Mouse (Mus musculus) heart, embryonic 12.5 days (tissue): ENCODE data around the gene Fam117b. TPM values are rescaled to one million over a fixed set of nuclear protein-coding genes. Genes with fewer than 3 reads are reported as not detected.

Experiments used
- ATAC-seq: fragments of 200-750 bp; cut with Nextera tagmentation; 2 replicates; pipeline ENCODE4 v1.8.0; 2017; ENCODE audit warnings: moderate TSS enrichment, moderate library complexity; ENCODE audit not compliant: insufficient number of reproducible peaks, low FRiP score
- H3K27ac ChIP-seq: fragments of 300-500 bp; sonication (generic); 2 replicates; pipeline ENCODE4 v1.5.1; 2016; ENCODE audit warnings: mild to moderate bottlenecking, moderate library complexity; ENCODE audit not compliant: poor library complexity, severe bottlenecking
- H3K27me3 ChIP-seq: fragments of 300-500 bp; sonication (generic); replicated peaks from 2 replicates; pipeline ENCODE4 v1.6.1; 2016; ENCODE audit warnings: mild to moderate bottlenecking, moderate library complexity
- H3K36me3 ChIP-seq: fragments of 300-500 bp; sonication (generic); 2 replicates; pipeline ENCODE4 v1.6.1; 2016; ENCODE audit warnings: mild to moderate bottlenecking, moderate library complexity
- H3K4me1 ChIP-seq: fragments of 300-500 bp; sonication (generic); replicated peaks from 2 replicates; pipeline ENCODE4 v1.6.1; 2016; ENCODE audit warnings: mild to moderate bottlenecking
- H3K4me2 ChIP-seq: fragments of 300-500 bp; sonication (generic); 2 replicates; pipeline ENCODE4 v1.6.1; 2016; ENCODE audit warnings: mild to moderate bottlenecking, moderate library complexity
- H3K4me3 ChIP-seq: fragments of 300-500 bp; sonication (generic); 2 replicates; pipeline ENCODE4 v1.5.1; 2016; ENCODE audit warnings: mild to moderate bottlenecking
- H3K9ac ChIP-seq: fragments of 300-500 bp; sonication (generic); 2 replicates; pipeline ENCODE4 v1.6.1; 2016; ENCODE audit warnings: mild to moderate bottlenecking, moderate library complexity
- H3K9me3 ChIP-seq: fragments of 300-500 bp; sonication (generic); replicated peaks from 2 replicates; pipeline ENCODE4 v1.6.1; 2016; ENCODE audit warnings: mild to moderate bottlenecking, moderate library complexity
- WGBS: fragments of 180-500 bp; shearing (Covaris S2); methylation state at CpG from one replicate; pipeline ENCODE4 v1.1.7; 2016; 5-methylcytosine and 5-hydroxymethylcytosine counted together
- polyA plus RNA-seq: library from polyadenylated mRNA; unstranded; fragments of >200 nt; fragmentation: Nextera tagmentation; extraction: Ambion mirVana; gene quantifications from 2 replicates; pipeline ENCODE4 v1.2.1, GENCODE M21; 2016

The Fam117b gene
- polyA plus RNA-seq, 1 experiment from 2014 or later, result 6.6 TPM

DNA sequence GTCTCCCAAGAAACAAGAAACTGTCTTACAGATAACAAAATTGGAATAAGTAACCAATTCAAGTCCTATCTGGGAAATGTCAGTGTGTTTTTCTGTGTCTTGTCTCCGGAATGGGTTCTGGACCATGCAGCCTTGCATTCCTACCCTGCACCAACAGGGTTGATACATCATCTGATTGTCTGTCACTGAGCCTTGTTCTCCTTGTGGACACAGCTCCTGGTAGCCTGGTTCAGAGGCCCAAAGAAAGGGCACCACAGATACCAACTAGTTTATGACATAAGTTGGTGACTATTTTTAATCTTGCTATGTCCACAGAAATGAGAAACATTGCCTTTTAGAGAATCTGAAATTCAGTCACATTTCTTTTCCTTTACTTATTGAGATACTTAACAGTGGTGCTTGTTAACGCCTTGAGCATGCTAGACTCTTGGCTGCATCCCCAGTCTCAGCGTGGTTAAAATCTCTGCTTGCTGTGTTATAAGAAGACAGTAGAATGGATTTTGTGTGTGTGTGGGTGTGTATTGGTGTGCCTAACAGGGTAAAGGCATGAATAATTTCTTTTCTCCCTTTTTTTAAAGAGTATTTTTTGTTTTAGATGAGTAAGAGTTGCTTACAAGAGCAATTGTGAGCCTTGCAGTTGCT is 74.7 kb downstream of the Fam117b start:
- no peak overlapping the region for H3K27ac ChIP-seq
- 90% methylated on average over 3 of the region's 3 CpGs for WGBS
- H3K4me2 ChIP-seq, result no peak overlapping the region
- peaks cover 36% of the 10 kb centered on the region for H3K36me3 ChIP-seq
- no peak for ATAC-seq
- H3K4me3 ChIP-seq, result no peak overlapping the region
- H3K9me3 ChIP-seq, result no peaks in the 10 kb centered on the region
- H3K27me3 ChIP-seq, result no peaks in the 10 kb centered on the region
- H3K9ac ChIP-seq, result no peak overlapping the region
- no peaks in the 10 kb centered on the region for H3K4me1 ChIP-seq

- no peak for ATAC-seq
- WGBS, result 50% methylated on average over 3 of the region's 3 CpGs
- Histone ChIP-seq H3K9ac (no peak overlapping the region), H3K36me3 (0 out of 2 replicates have a peak, but pooled peaks cover 7% of the 10 kb centered on the region), H3K27ac (no peak overlapping the region), H3K4me1 (peaks cover 3% of the 10 kb centered on the region), H3K4me3 (no peak overlapping the region), H3K9me3 (no peaks in the 10 kb centered on the region), H3K4me2 (no peak overlapping the region), H3K27me3 (no peaks in the 10 kb centered on the region)
These were observed 82.8 kb downstream of the Fam117b start for GRCm38 (mm10) chr1:59995646-59996045.

DNA sequence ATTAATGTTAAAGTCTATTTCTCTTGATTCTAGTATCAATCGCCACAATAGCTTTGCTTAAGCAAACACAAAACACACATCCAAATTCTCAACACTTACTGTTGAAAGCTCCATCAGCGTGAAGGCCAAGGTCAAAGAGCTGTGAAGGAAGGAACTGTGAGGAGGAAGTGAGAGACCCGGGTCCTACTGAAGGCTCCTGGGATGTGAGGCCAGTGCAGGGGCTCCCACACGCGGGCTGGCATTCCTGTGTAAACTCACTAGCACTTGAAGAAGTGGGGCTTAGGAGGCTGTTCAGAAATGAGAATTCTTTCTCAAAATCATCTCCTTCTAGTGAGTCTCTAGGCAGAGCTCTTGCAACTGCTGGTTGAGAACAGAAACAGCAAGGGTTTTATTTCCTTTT is 84.5 kb downstream of the Fam117b start:
- Histone ChIP-seq H3K4me3 (no peak overlapping the region), H3K36me3 (no peaks in the 10 kb centered on the region), H3K4me1 (peaks cover 3% of the 10 kb centered on the region), H3K27me3 (no peaks in the 10 kb centered on the region), H3K9me3 (no peaks in the 10 kb centered on the region), H3K27ac (no peak overlapping the region), H3K4me2 (no peak overlapping the region), H3K9ac (no peak overlapping the region)
- WGBS, result 49% methylated on average over 5 of the region's 5 CpGs
- no peak for ATAC-seq

- Histone ChIP-seq H3K9ac (no peak overlapping the region), H3K27me3 (no peaks in the 10 kb centered on the region), H3K4me1 (peaks cover 3% of the 10 kb centered on the region), H3K27ac (no peak overlapping the region), H3K4me2 (no peak overlapping the region), H3K36me3 (no peaks in the 10 kb centered on the region), H3K4me3 (no peak overlapping the region), H3K9me3 (no peaks in the 10 kb centered on the region)
- 31% methylated on average over 2 of the region's 2 CpGs for WGBS
- ATAC-seq, result no peak
These were observed 87.5 kb downstream of the Fam117b start for GRCm38 (mm10) chr1:60000319-60000718.

DNA sequence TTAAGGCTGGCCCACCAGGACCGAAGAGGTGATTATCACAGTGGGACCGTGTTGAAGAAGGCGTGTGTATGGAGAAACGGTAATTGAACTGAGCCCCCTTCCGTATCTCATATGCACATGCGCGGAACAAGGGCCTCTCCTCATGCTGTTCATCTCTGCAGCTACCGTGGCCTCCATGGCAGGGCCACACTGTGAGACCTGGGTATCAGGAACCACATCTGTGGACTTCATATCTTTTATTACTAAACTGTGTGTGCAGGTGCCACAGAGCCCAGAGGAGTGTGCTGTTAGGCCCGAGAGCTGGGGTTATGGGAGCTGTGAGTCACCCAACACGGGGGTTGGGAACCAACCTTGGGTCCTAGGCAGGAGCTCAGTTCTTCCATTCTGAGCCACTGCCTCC is 94.5 kb downstream of the Fam117b start:
- Histone ChIP-seq H3K9ac (no peak overlapping the region), H3K4me1 (no peaks in the 10 kb centered on the region), H3K27me3 (no peaks in the 10 kb centered on the region), H3K36me3 (no peaks in the 10 kb centered on the region), H3K4me3 (no peak overlapping the region), H3K27ac (no peak overlapping the region), H3K4me2 (no peak overlapping the region), H3K9me3 (no peaks in the 10 kb centered on the region)
- ATAC-seq, result no peak
- WGBS, result 85% methylated on average over 10 of the region's 10 CpGs

DNA sequence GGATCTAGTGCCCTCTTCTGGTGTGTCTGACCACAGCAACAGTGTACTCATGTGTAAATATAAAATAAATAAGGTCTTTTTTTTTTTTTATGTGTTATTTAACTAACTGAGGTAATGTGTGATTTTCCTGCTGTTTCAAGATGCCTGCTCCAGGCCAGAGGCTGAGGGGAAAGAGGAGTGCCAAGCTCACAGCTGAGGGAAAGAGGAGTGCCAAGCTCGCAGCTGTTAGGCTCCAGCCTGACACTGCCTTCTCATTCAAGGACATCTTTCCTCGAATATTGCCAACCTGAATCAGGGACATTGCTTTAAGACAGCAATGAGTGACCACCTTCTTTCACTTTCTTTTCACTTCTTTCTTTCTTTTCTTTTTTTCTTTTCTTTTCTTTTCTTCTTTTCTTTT is 95.9 kb downstream of the Fam117b start:
- Histone ChIP-seq H3K4me2 (no peak overlapping the region), H3K9ac (no peak overlapping the region), H3K36me3 (no peaks in the 10 kb centered on the region), H3K27me3 (no peaks in the 10 kb centered on the region), H3K4me1 (no peaks in the 10 kb centered on the region), H3K9me3 (no peaks in the 10 kb centered on the region), H3K4me3 (no peak overlapping the region), H3K27ac (no peak overlapping the region)
- 76% methylated on average over 2 of the region's 2 CpGs for WGBS
- no peak for ATAC-seq

- WGBS, result 82% methylated on average over 10 of the region's 10 CpGs
- H3K4me1 ChIP-seq, result no peaks in the 10 kb centered on the region
- no peak for ATAC-seq
These were observed 101.0 kb downstream of the Fam117b start for GRCm38 (mm10) chr1:60013779-60014178.

GRCm38 (mm10) chr1:60015511-60015910 is 102.7 kb downstream of the Fam117b start:
- Histone ChIP-seq H3K27ac (no peak overlapping the region), H3K4me2 (no peak overlapping the region), H3K9me3 (no peaks in the 10 kb centered on the region), H3K36me3 (no peaks in the 10 kb centered on the region), H3K27me3 (no peaks in the 10 kb centered on the region), H3K9ac (no peak overlapping the region), H3K4me3 (no peak overlapping the region), H3K4me1 (no peaks in the 10 kb centered on the region)
- no peak for ATAC-seq
- WGBS, result 85% methylated on average over 6 of the region's 6 CpGs

More at GRCm38 (mm10) chr1:60013779-60014178, 101.0 kb downstream of the Fam117b start:
- no peaks in the 10 kb centered on the region for H3K9me3 ChIP-seq
- no peaks in the 10 kb centered on the region for H3K27me3 ChIP-seq
- H3K27ac ChIP-seq, result no peak overlapping the region
- H3K4me2 ChIP-seq, result no peak overlapping the region
- H3K9ac ChIP-seq, result no peak overlapping the region
- H3K4me3 ChIP-seq, result no peak overlapping the region
- H3K36me3 ChIP-seq, result no peaks in the 10 kb centered on the region

GRCm38 (mm10) chr1:60016136-60016611 is 103.4 kb downstream of the Fam117b start:
- Histone ChIP-seq H3K4me1 (no peaks in the 10 kb centered on the region), H3K27me3 (no peaks in the 10 kb centered on the region), H3K4me2 (no peak overlapping the region), H3K27ac (no peak overlapping the region), H3K36me3 (no peaks in the 10 kb centered on the region), H3K4me3 (no peak overlapping the region), H3K9me3 (no peaks in the 10 kb centered on the region), H3K9ac (no peak overlapping the region)
- WGBS, result 73% methylated on average over 5 of the region's 5 CpGs
- ATAC-seq, result no peak

GRCm38 (mm10) chr1:60017031-60017469 is 104.2 kb downstream of the Fam117b start:
- no peak overlapping the region for H3K4me3 ChIP-seq
- H3K27me3 ChIP-seq, result no peaks in the 10 kb centered on the region
- WGBS, result 82% methylated on average over 1 of the region's 1 CpGs
- H3K9ac ChIP-seq, result no peak overlapping the region
- H3K4me1 ChIP-seq, result no peaks in the 10 kb centered on the region
- H3K9me3 ChIP-seq, result no peaks in the 10 kb centered on the region
- ATAC-seq, result no peak
- H3K36me3 ChIP-seq, result no peaks in the 10 kb centered on the region
- H3K27ac ChIP-seq, result no peak overlapping the region
- H3K4me2 ChIP-seq, result no peak overlapping the region
